In the genomic region with DNA sequence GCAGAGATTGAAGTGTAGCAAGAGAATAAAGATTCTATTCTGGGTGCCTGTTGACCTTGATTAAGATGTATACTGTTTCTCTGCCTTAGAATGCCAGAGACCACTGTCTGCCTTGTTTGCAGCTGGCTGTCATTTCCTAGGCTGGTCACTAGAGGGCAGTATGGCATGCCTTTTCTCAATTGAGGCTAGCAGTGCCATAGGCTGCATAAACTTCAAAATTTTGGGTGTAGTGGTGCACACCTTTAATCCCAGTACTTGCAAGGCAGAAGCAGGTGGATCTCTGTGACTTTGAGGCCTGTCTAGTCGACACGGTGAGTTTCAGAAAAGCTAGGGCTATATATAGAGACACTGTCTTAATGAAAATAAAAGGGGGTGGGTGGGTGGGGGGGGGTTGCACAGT, we compare ENCODE assay signal across 9 mouse cellular contexts. TPM values are rescaled to one million over a fixed set of nuclear protein-coding genes. Genes with fewer than 3 reads are reported as not detected.
DNase-seq lines count a peak whose midpoint lies in the region; ATAC-seq and TF ChIP-seq lines count a peak whose summit lies in the region.
"Had no signal": no experiment of that assay in that cellular context is flagged by ENCODE, and none has a peak within 500 bp of the region (broad histone marks: within the 10 kb centered on the region; RNA-seq: fewer than 3 reads in every experiment).

No protein-coding gene starts in this region.

- no peaks in the 10 kb centered on the region for H3K79me2 ChIP-seq in C2C12 (ENCODE audit: control insufficient read depth, insufficient read depth)

- H3K4me2 ChIP-seq in forebrain, embryonic 11.5 days (ENCODE audit: low read depth, low read length, severe bottlenecking): no peak overlapping the region
- H3K4me2 ChIP-seq: limb, embryonic 12.5 days had no signal

- no peaks in the 10 kb centered on the region for H3K9me3 ChIP-seq in forebrain, embryonic 11.5 days (ENCODE audit: control insufficient read depth, low read length)
- H3K9me3 ChIP-seq: limb, embryonic 12.5 days had no signal

- H3K79me3 ChIP-seq in C2C12 (ENCODE audit: low read depth): no peaks in the 10 kb centered on the region

- peak; percentile 49 for TF ChIP-seq CTCF in C2C12 (IDR thresholded peaks at IDR 0.05; ENCODE audit: control insufficient read depth, insufficient read depth, insufficient read length)
- TF ChIP-seq CTCF in bone marrow, adult 2 months (IDR thresholded peaks at IDR 0.05; ENCODE audit: control insufficient read depth, insufficient read depth, low read length): peak; percentile 78

- no peak for TF ChIP-seq POLR2A in bone marrow, adult 2 months (IDR thresholded peaks at IDR 0.05; ENCODE audit: borderline replicate concordance, control insufficient read depth, low read depth, low read length)

- no peak overlapping the region for H3K27ac ChIP-seq in bone marrow, adult 2 months (ENCODE audit: control insufficient read depth, insufficient read depth, low read depth, low read length, poor library complexity)
- no peak overlapping the region for H3K27ac ChIP-seq in forebrain, embryonic 11.5 days (ENCODE audit: low read depth, low read length)
- H3K27ac ChIP-seq: limb, embryonic 12.5 days had no signal

- H3K9ac ChIP-seq in forebrain, embryonic 11.5 days (ENCODE audit: low read length): no peak overlapping the region
- H3K9ac ChIP-seq: limb, embryonic 12.5 days had no signal

- no peak overlapping the region for H3K4me3 ChIP-seq in C2C12 (ENCODE audit: insufficient read depth, poor library complexity, severe bottlenecking)
- no peak overlapping the region for H3K4me3 ChIP-seq in bone marrow, adult 2 months (replicated peaks; ENCODE audit: control insufficient read depth, low read depth, low read length)
- no peak overlapping the region for H3K4me3 ChIP-seq in forebrain, embryonic 11.5 days (ENCODE audit: low read depth, low read length)
- H3K4me3 ChIP-seq: limb, embryonic 12.5 days had no signal

- peaks cover 8% of the 10 kb centered on the region for H3K27me3 ChIP-seq in C2C12 (ENCODE audit: control insufficient read depth, insufficient read depth, insufficient read length)
- H3K27me3 ChIP-seq in forebrain, embryonic 11.5 days (ENCODE audit: control insufficient read depth, insufficient read depth, low read length): no peaks in the 10 kb centered on the region

- WGBS in bone marrow, adult 2 months: 10% methylated on average over 2 of the region's 2 CpGs
- 14% methylated on average over 2 of the region's 2 CpGs for WGBS in forebrain, embryonic 11.5 days

- no peak overlapping the region for H3ac ChIP-seq in C2C12 (ENCODE audit: control insufficient read depth, insufficient read length, low read depth)

- DNase-seq in gastrocnemius, postnatal 10 days: peak; percentile 51
- DNase-seq in gastrocnemius, postnatal 25 days: no peak
- DNase-seq in forebrain, embryonic 11.5 days (ENCODE audit: low spot score): peak; percentile 78
- DNase-seq in kidney, postnatal 4 days: peak; percentile 69 to 75
- DNase-seq in lung, postnatal 36 days: peak; percentile 60
- peak; percentile 20 to 56 for DNase-seq in spleen, postnatal 10 days (ENCODE audit: low spot score in 2 of 2)

- H3K4me1 ChIP-seq in bone marrow, adult 2 months (ENCODE audit: control insufficient read depth, insufficient read depth, low read length): no peaks in the 10 kb centered on the region
- no peaks in the 10 kb centered on the region for H3K4me1 ChIP-seq in forebrain, embryonic 11.5 days (replicated peaks; ENCODE audit: control insufficient read depth, insufficient read depth, low read length)
- H3K4me1 ChIP-seq: limb, embryonic 12.5 days had no signal

- ATAC-seq in forebrain, embryonic 11.5 days (replicated peaks; ENCODE audit: low FRiP score): no peak

- peaks cover 11% of the 10 kb centered on the region for H3K36me3 ChIP-seq in C2C12 (ENCODE audit: control insufficient read depth, insufficient read depth)
- no peaks in the 10 kb centered on the region; the same call in 1 of the 2 replicates for H3K36me3 ChIP-seq in forebrain, embryonic 11.5 days (ENCODE audit: control insufficient read depth, insufficient read depth, low read length)

TF ChIP-seq in C2C12, 6 proteins besides CTCF, POLR2A, EP300 and RAD21:
- TF ChIP-seq MYOD1 (IDR thresholded peaks at IDR 0.05; ENCODE audit: control insufficient read depth, insufficient read length, low read depth): no peak
- TF ChIP-seq MAX (IDR thresholded peaks at IDR 0.05): no peak
- no peak for TF ChIP-seq USF1 (IDR thresholded peaks at IDR 0.05; ENCODE audit: low read depth)
- no peak for TF ChIP-seq MYOG (IDR thresholded peaks at IDR 0.05; ENCODE audit: control insufficient read depth, extremely low read depth, insufficient read length)
- TF ChIP-seq FOSL1 (IDR thresholded peaks at IDR 0.05; ENCODE audit: insufficient read depth, low read length, poor library complexity, severe bottlenecking): no peak
- TF ChIP-seq CEBPB (IDR thresholded peaks at IDR 0.05; ENCODE audit: low read depth): no peak

RNA-seq across cellular contexts. Expression of gene 4931429L15Rik, which starts 17.6 kb away (rescaled TPM):
- total RNA-seq in gastrocnemius, postnatal 10 days (2021): not detected
- not detected for total RNA-seq in gastrocnemius, postnatal 25 days (2021)
- polyA plus RNA-seq in C2C12 (2012; fragmentation: generic; extraction: Trizol): not detected
- not detected in 2 replicates for polyA plus RNA-seq in bone marrow, adult 2 months (2011; ENCODE audit: insufficient read depth, insufficient read length, low replicate concordance, missing spikeins)
- polyA plus RNA-seq in forebrain, embryonic 11.5 days (2014; fragmentation: Nextera tagmentation; extraction: Ambion mirVana): not detected in 2 replicates
- polyA plus RNA-seq: limb, embryonic 12.5 days had no signal

RNA-seq across cellular contexts. Expression of gene Bud13, which starts 19.3 kb away (rescaled TPM):
- total RNA-seq in gastrocnemius, postnatal 10 days (2021): 1 to 10 TPM; 7.4 to 9.0 TPM
- total RNA-seq in gastrocnemius, postnatal 25 days (2021): 1 to 10 TPM; 5.6 to 8.4 TPM
- polyA plus RNA-seq in C2C12 (2012; fragmentation: generic; extraction: Trizol): 11.5 TPM
- polyA plus RNA-seq in bone marrow, adult 2 months (2011; ENCODE audit: insufficient read depth, insufficient read length, low replicate concordance, missing spikeins): 13.4 and 15.3 TPM in 2 replicates
- 28.5 and 29.9 TPM in 2 replicates for polyA plus RNA-seq in forebrain, embryonic 11.5 days (2014; fragmentation: Nextera tagmentation; extraction: Ambion mirVana)

RNA-seq across cellular contexts. Expression of gene Zpr1, which starts 29.3 kb away (rescaled TPM):
- 10 to 100 TPM; 17.0 to 17.9 TPM for total RNA-seq in gastrocnemius, postnatal 10 days (2021)
- 10 to 100 TPM; 18.9 to 26.3 TPM for total RNA-seq in gastrocnemius, postnatal 25 days (2021)
- polyA plus RNA-seq in C2C12 (2012; fragmentation: generic; extraction: Trizol): 40.1 TPM
- polyA plus RNA-seq in bone marrow, adult 2 months (2011; ENCODE audit: insufficient read depth, insufficient read length, low replicate concordance, missing spikeins): 22.3 and 64.6 TPM in 2 replicates
- polyA plus RNA-seq in forebrain, embryonic 11.5 days (2014; fragmentation: Nextera tagmentation; extraction: Ambion mirVana): 58.6 and 61.4 TPM in 2 replicates

RNA-seq across cellular contexts. Expression of gene Apoa5, which starts 33.7 kb away (rescaled TPM):
- total RNA-seq in gastrocnemius, postnatal 10 days (2021): not detected
- total RNA-seq in gastrocnemius, postnatal 25 days (2021): not detected
- polyA plus RNA-seq in C2C12 (2012; fragmentation: generic; extraction: Trizol): not detected
- polyA plus RNA-seq in bone marrow, adult 2 months (2011; ENCODE audit: insufficient read depth, insufficient read length, low replicate concordance, missing spikeins): 0.38 and 3.9 TPM in 2 replicates
- not detected in 2 replicates for polyA plus RNA-seq in forebrain, embryonic 11.5 days (2014; fragmentation: Nextera tagmentation; extraction: Ambion mirVana)
